Mouse (Mus musculus): ENCODE measurements around the gene Fgfr1op. TPM values are rescaled to one million over a fixed set of nuclear protein-coding genes. Genes with fewer than 3 reads are reported as not detected.

Fgfr1op gene
- 10 to 100 TPM; 55.7 to 71.9 TPM for total RNA-seq (2023)

GRCm38 (mm10) chr17:8164701-8165607, at the start of gene Fgfr1op:
Gene Fgfr1op (plus strand): TSS chr17:8165501.

DNA sequence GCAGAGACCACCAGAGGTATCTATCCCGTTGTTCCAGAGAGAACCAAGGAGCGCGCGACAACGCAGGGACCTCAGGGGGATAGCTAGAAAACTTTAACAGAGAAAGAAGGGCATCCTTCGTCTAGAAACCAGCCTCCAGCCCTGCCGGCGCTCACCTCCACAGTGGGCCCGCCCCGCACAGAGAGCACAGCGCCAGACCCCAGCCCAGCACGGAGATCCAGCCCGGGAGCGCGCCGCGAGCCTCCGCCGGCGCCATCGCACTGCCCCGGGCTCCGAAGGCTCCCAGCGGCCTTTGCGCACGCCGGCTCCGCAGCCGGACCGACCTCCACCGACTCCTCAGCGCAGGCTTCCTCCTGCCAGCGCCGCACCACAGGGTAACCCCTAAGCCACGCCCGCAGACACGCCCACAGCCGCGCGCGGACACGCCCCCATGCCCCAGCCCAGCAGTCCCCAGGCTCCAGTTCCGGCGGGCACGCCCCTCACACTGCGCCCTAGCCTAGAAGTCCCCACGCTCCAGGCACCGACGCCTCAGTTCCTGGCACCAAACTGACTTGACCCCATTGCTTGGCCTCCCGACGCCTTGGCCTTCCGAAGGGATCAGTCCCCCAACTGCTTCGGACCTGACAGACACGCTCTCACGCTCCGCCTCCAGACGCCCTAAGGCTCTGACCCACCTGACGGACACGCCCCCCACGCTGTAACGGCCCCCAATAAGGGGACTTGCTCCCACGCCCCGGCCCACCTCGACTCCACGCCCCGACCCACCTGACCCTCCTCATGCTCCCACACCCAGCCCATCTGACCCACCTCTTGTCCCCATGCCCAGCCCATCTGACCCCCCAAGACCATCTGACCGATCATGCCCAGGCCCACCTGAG, 17.6 kb upstream of the Fgfr1op start, which contains the start of the genes Gm49673 and Rnaset2a:
Gm49673 (minus strand) TSS at position 350 of the 878 bp plus-strand sequence.
Rnaset2a (minus strand) TSS at position 659 of the 878 bp plus-strand sequence.

GRCm38 (mm10) chr17:8235743-8236142, 70.4 kb downstream of the Fgfr1op start, which contains the start of gene Ccr6:
Gene Ccr6 (plus strand): TSS chr17:8236043.

Other genes with a start within 250 kb of the Fgfr1op start
- gene Tagap, start 239.5 kb upstream of the Fgfr1op start, total RNA-seq (2023): 100 to 1,000 TPM; 113 to 165 TPM
- 10 to 100 TPM; 11.9 to 20.5 TPM for gene Rsph3a, start 219.9 kb upstream of the Fgfr1op start, total RNA-seq (2023)
- gene Gm49673, start 17.7 kb upstream of the Fgfr1op start, total RNA-seq (2023): 1 to 10 TPM in 1 of 2 experiments, under 1 TPM in 1; 0.78 to 1.4 TPM
- 10 to 100 TPM; 26.3 to 26.6 TPM for gene Rnaset2a, start 17.4 kb upstream of the Fgfr1op start, total RNA-seq (2023)
- 10 to 100 TPM; 48.5 to 91.5 TPM for gene Ccr6, start 70.5 kb downstream of the Fgfr1op start, total RNA-seq (2023)
- 10 to 100 TPM; 53.2 to 55.9 TPM for gene Mpc1, start 117.4 kb downstream of the Fgfr1op start, total RNA-seq (2023)
- gene Sft2d1, start 145.6 kb downstream of the Fgfr1op start, total RNA-seq (2023): 100 to 1,000 TPM; 169 to 192 TPM
- gene Prr18, start 172.0 kb downstream of the Fgfr1op start, total RNA-seq (2023): 1 to 10 TPM; 1.1 to 1.7 TPM
- not detected for gene T2, start 190.5 kb downstream of the Fgfr1op start, total RNA-seq (2023)